Mouse (Mus musculus): ENCODE results near the gene Mri1.
A peak's percentile ranks its signal among the peaks of the same experiment; 100 is the strongest.

The Mri1 gene

GRCm38 (mm10) chr8:84256822-84257610, at the start of gene Mri1:
TSS of gene Mri1 (minus strand) at chr8:84257326.
- DNase-seq (ENCODE audit: low read depth, low spot score) = peak; percentile 97

- DNase-seq (ENCODE audit: low read depth, low spot score) = no peak
These were observed 46.8 kb upstream of the Mri1 start for GRCm38 (mm10) chr8:84303951-84304350.

DNA sequence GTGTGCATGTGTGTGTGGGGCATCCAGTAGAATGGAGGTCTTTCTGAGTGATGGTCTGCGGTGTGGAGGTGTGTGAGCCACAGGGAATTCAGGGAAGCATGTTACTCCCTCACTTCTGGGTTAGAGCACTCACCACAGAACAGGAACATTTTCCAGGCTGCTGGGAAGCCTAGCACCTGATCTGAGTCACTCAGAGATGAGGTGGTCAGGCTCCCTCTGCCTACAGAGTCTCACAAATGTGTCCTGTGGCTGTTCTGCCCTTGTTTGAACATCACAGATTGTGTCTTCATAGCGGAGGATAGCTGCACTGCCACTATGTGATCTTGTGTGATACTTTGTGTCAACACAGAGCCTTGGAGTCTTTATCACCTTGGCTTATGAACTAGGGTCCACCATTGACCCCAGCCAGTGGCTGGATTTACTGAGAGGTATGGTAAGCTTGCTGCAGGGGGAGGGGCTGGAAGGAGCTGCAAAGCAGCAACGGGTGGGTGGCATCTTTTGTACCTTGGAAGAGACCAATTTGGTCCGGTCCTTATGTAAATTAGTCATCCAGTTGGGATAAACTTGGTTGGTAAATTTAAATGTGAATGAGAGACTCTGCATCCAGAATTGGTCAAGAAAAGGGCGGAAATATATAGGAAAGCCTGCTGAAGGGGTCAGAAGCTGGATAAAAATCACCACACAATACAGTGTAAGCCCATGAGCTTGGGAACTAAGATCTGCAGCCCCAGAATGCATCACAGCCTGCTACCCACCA, 40.1 kb upstream of the Mri1 start:
- peak; percentile 56 for DNase-seq (ENCODE audit: low read depth, low spot score)

GRCm38 (mm10) chr8:84291688-84292087, 34.6 kb upstream of the Mri1 start:
- peak; percentile 77 for DNase-seq (ENCODE audit: low read depth, low spot score)

DNA sequence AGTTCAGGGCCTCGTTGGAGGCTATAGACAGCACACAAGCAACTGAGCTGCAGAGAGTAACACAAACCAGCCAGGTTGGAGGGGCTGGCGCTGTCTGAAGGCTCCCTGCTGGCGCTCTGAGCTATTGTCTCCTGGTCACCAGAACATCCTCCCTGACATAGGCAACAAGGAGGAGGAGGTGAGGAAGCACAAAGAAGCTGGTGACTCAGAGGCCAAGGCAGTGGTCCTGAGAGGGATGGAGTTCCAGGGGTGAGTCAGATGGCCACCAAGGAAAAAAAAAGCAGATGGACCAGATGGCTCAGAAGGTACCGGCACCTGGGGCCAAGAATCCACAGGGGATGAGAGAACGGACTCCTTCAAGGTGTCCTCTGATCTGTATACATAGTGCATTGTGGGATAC, 34.0 kb upstream of the Mri1 start:
- no peak for DNase-seq (ENCODE audit: low read depth, low spot score)

- DNase-seq (ENCODE audit: low read depth, low spot score) = peak; percentile 46
These were observed 31.8 kb upstream of the Mri1 start for GRCm38 (mm10) chr8:84288892-84289291.

GRCm38 (mm10) chr8:84285665-84286064, 28.5 kb upstream of the Mri1 start:
- DNase-seq (ENCODE audit: low read depth, low spot score) = peak; percentile 89

DNA sequence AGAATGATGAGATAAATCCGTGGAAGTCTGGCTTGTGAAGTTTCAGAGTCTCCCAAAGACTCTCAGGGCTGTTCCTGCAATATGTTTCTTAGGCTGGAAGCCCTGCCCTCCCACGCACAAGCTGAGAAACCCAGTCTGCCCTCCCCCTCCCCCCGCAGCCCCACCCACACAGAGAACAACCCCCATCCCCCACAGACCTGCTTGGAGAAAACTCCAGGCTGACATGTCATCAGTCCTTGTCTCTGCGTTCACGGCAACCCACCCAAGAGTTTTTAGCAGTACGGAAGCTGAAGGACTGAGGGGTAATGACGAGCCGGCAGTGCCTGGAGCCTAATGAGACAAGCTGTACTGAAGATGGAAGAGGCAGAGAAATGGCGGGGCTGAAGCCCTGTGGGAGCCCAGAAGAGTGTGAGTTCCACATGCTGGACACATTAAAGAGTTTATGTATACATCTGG, 27.5 kb upstream of the Mri1 start:
- DNase-seq (ENCODE audit: low read depth, low spot score) = peak; percentile 73

GRCm38 (mm10) chr8:84280777-84281176, 23.7 kb upstream of the Mri1 start:
- DNase-seq (ENCODE audit: low read depth, low spot score) = no peak

DNA sequence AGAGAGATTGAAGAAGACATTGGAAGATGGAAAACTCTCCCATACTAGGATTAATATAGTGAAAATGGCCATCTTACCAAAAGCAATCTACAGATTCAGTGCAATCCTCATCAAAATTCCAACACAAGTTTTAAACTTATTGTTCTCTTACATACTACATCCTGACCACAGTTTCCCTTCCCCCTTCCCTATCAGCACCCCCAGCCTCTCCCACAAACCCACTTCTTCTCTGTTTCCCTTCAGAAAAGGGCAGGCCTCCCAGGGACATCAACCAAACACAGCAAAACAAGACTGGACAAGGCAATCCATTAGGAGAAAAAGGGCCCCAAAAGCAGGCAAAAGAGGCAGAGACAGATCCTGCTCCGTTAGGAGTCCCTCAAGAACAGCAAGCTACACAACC, 19.3 kb upstream of the Mri1 start:
- DNase-seq (ENCODE audit: low read depth, low spot score) = no peak

DNA sequence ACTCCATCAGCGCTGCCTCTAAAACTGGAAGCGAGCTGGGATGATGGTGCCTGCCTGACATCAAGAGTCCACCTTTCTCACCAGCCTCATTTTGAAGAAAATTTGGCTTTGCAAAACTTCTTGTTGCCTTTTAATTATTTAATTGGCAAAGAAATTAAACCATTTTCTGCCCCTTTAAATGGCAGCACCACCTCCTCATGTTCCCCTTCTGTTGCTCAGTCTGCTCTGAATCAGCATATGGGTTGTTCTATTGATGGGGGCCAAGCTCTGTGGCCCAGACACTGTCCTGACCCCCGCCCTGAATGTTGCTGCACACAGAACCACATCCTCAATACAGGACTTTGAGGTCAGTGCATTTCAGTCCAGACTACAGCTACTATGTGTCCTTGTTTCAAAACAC, 16.8 kb upstream of the Mri1 start:
- no peak for DNase-seq (ENCODE audit: low read depth, low spot score)

DNA sequence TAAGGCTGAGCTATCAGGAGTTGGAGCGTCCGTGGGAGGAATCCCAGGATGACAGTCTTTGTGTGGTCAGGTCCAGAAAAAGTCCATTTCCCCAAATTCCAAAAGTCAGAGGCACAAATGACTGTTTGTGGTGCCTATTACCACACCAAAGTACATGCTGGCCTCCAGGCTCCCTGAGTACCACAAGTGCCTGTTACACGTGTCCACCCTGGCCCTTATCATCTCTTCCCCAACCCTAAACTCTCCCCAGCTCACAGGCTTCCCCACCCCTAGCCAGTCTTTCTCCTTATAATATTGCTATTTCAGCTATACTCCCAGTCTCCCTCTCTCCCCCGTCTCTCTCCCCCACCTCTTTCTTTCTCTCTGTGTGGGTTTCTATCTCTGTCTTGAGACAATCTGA, 15.2 kb upstream of the Mri1 start:
- DNase-seq (ENCODE audit: low read depth, low spot score) = no peak

- DNase-seq (ENCODE audit: low read depth, low spot score) = peak; percentile 100
These were observed 13.0 kb upstream of the Mri1 start, which contains the start of gene Ccdc130 for GRCm38 (mm10) chr8:84269950-84270773. TSS of gene Ccdc130 (minus strand) at chr8:84270380.

- DNase-seq (ENCODE audit: low read depth, low spot score) = no peak
These were observed 4.0 kb upstream of the Mri1 start for GRCm38 (mm10) chr8:84261098-84261497.

- peak; percentile 74 for DNase-seq (ENCODE audit: low read depth, low spot score)
These were observed 686 bp downstream of the Mri1 start for GRCm38 (mm10) chr8:84256458-84256821.

DNA sequence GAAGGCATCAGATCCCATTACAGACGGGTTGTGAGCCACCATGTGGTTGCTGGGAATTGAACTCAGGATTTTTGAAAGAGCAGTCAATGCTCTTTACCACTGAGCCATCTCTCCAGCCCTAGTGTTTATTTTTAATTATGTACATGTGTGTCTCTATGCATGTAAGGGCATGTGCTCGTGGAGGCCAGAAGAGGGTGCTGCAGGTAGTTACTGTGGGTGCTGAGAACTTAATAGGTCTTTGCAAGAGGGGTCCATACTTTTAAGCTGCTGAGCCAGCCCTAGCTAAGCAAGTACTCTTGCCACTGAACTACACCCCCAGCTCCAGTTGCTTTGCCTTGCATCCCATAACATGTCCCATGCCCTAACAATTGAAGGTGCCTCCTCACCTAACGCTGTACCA, 1.3 kb downstream of the Mri1 start:
- DNase-seq (ENCODE audit: low read depth, low spot score) = no peak

GRCm38 (mm10) chr8:84249257-84250170, 7.6 kb downstream of the Mri1 start, which contains the start of gene D8Ertd738e:
TSS of gene D8Ertd738e (minus strand) at chr8:84249719.
- DNase-seq (ENCODE audit: low read depth, low spot score) = peak; percentile 95

GRCm38 (mm10) chr8:84241821-84242220, 15.3 kb downstream of the Mri1 start:
- DNase-seq (ENCODE audit: low read depth, low spot score) = no peak

GRCm38 (mm10) chr8:84241167-84241566, 16.0 kb downstream of the Mri1 start:
- DNase-seq (ENCODE audit: low read depth, low spot score) = no peak

DNA sequence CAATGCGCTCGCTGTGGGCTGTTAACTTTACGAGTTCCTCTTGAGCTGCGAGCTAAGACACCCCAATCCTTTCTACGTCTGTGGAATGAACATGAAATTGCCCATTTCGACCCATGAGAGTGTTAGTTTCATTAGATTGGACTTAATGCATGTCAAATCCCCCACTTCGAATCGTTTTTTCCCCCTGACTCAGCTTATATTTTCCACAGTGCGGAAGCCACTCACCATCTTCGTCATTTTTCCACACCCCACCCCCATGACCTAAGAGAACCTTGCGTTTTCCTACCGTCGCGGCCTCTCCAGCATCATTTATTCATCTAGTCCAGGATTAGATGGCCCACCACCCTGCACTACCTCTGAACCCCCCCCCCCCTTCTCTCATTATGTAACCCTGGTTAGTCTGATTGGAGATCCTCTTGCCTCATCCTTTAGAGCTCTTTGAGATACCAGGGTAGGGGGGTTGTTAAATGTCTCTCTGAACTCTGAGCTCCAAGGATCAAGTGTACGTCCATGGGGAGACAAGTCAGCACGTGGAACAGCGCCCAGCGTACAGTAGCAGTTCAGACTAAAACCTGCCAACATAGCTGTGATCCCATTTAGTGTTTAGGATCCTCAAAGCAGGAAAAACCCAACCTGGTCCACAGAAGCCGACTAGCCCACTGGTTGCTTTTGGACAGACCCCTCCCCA, 19.4 kb downstream of the Mri1 start:
- peak; percentile 61 for DNase-seq (ENCODE audit: low read depth, low spot score)

Measured in ZHBTc4 (cell line).